Mouse (Mus musculus): Measurements from ENCODE around the gene Atp6v0a4. TPM values are rescaled to one million over a fixed set of nuclear protein-coding genes. Genes with fewer than 3 reads are reported as not detected.

The Atp6v0a4 gene
- polyA plus RNA-seq, 1 experiment = 12.1 TPM

- WGBS = 98% methylated on average over 5 of the region's 5 CpGs
- TF ChIP-seq CTCF (IDR thresholded peaks at IDR 0.05; ENCODE audit: insufficient read depth, low read length) = peak; percentile 14; the same call in 1 of the 2 replicates
- no peak for TF ChIP-seq POLR2A (IDR thresholded peaks at IDR 0.05; ENCODE audit: borderline replicate concordance, extremely low read depth, low read depth, low read length)
- H3K4me1 ChIP-seq (ENCODE audit: control insufficient read depth, insufficient read depth, low read length) = no peaks in the 10 kb centered on the region
- DNase-seq = no peak
- H3K4me3 ChIP-seq (replicated peaks; ENCODE audit: extremely low read depth, low read depth, low read length) = no peak overlapping the region
Measured at GRCm38 (mm10) chr6:38129883-38130282, 5.5 kb upstream of the Atp6v0a4 start.

GRCm38 (mm10) chr6:38128115-38128514 lies 3.7 kb upstream of the Atp6v0a4 start:
- H3K4me1 ChIP-seq (ENCODE audit: control insufficient read depth, insufficient read depth, low read length) = 0 out of 2 replicates have a peak, but pooled peaks cover 3% of the 10 kb centered on the region
- no peak for TF ChIP-seq CTCF (IDR thresholded peaks at IDR 0.05; ENCODE audit: insufficient read depth, low read length)
- DNase-seq = no peak
- no peak overlapping the region for H3K4me3 ChIP-seq (replicated peaks; ENCODE audit: extremely low read depth, low read depth, low read length)
- WGBS = 75% methylated on average over 14 of the region's 14 CpGs

GRCm38 (mm10) chr6:38125462-38125861 lies 1.1 kb upstream of the Atp6v0a4 start:
- no peak for DNase-seq
- 0 out of 2 replicates have a peak, but pooled peaks cover 5% of the 10 kb centered on the region for H3K4me1 ChIP-seq (ENCODE audit: control insufficient read depth, insufficient read depth, low read length)
- 91% methylated on average over 3 of the region's 3 CpGs for WGBS
- no peak overlapping the region for H3K4me3 ChIP-seq (replicated peaks; ENCODE audit: extremely low read depth, low read depth, low read length)
- no peak for TF ChIP-seq POLR2A (IDR thresholded peaks at IDR 0.05; ENCODE audit: borderline replicate concordance, extremely low read depth, low read depth, low read length)
- TF ChIP-seq CTCF (IDR thresholded peaks at IDR 0.05; ENCODE audit: insufficient read depth, low read length) = no peak

GRCm38 (mm10) chr6:38124882-38125281 lies 496 bp upstream of the Atp6v0a4 start:
- no peak for TF ChIP-seq POLR2A (IDR thresholded peaks at IDR 0.05; ENCODE audit: borderline replicate concordance, extremely low read depth, low read depth, low read length)
- no peak for TF ChIP-seq CTCF (IDR thresholded peaks at IDR 0.05; ENCODE audit: insufficient read depth, low read length)
- DNase-seq = no peak
- no peak overlapping the region for H3K4me3 ChIP-seq (replicated peaks; ENCODE audit: extremely low read depth, low read depth, low read length)
- 86% methylated on average over 5 of the region's 5 CpGs for WGBS
- 0 out of 2 replicates have a peak, but pooled peaks cover 5% of the 10 kb centered on the region for H3K4me1 ChIP-seq (ENCODE audit: control insufficient read depth, insufficient read depth, low read length)

GRCm38 (mm10) chr6:38123471-38124206 lies 747 bp downstream of the Atp6v0a4 start:
- WGBS = 69% methylated on average over 18 of the region's 18 CpGs
- Histone ChIP-seq H3K4me1 (ENCODE audit: control insufficient read depth, insufficient read depth, low read length) (0 out of 2 replicates have a peak, but pooled peaks cover 5% of the 10 kb centered on the region), H3K4me3 (replicated peaks; ENCODE audit: extremely low read depth, low read depth, low read length) (no peak overlapping the region)
- DNase-seq = no peak
- TF ChIP-seq POLR2A (IDR thresholded peaks at IDR 0.05; ENCODE audit: borderline replicate concordance, extremely low read depth, low read depth, low read length) (no peak), CTCF (IDR thresholded peaks at IDR 0.05; ENCODE audit: insufficient read depth, low read length) (no peak)

- H3K4me3 ChIP-seq (replicated peaks; ENCODE audit: extremely low read depth, low read depth, low read length) = no peak overlapping the region
- no peak for DNase-seq
- no peak for TF ChIP-seq POLR2A (IDR thresholded peaks at IDR 0.05; ENCODE audit: borderline replicate concordance, extremely low read depth, low read depth, low read length)
- TF ChIP-seq CTCF (IDR thresholded peaks at IDR 0.05; ENCODE audit: insufficient read depth, low read length) = no peak
- 0 out of 2 replicates have a peak, but pooled peaks cover 5% of the 10 kb centered on the region for H3K4me1 ChIP-seq (ENCODE audit: control insufficient read depth, insufficient read depth, low read length)
- WGBS = 64% methylated on average over 6 of the region's 6 CpGs
Measured at GRCm38 (mm10) chr6:38122791-38123190, 1.6 kb downstream of the Atp6v0a4 start.

- TF ChIP-seq CTCF (IDR thresholded peaks at IDR 0.05; ENCODE audit: insufficient read depth, low read length) (no peak), POLR2A (IDR thresholded peaks at IDR 0.05; ENCODE audit: borderline replicate concordance, extremely low read depth, low read depth, low read length) (no peak)
- 0 out of 2 replicates have a peak, but pooled peaks cover 5% of the 10 kb centered on the region for H3K4me1 ChIP-seq (ENCODE audit: control insufficient read depth, insufficient read depth, low read length)
- no peak overlapping the region for H3K4me3 ChIP-seq (replicated peaks; ENCODE audit: extremely low read depth, low read depth, low read length)
- no peak for DNase-seq
- 78% methylated on average over 5 of the region's 5 CpGs for WGBS
Measured at GRCm38 (mm10) chr6:38121843-38122242, 2.5 kb downstream of the Atp6v0a4 start.

- TF ChIP-seq CTCF (IDR thresholded peaks at IDR 0.05; ENCODE audit: insufficient read depth, low read length) (no peak), POLR2A (IDR thresholded peaks at IDR 0.05; ENCODE audit: borderline replicate concordance, extremely low read depth, low read depth, low read length) (no peak)
- no peak for DNase-seq
- WGBS = 46% methylated on average over 9 of the region's 9 CpGs
- Histone ChIP-seq H3K4me1 (ENCODE audit: control insufficient read depth, insufficient read depth, low read length) (0 out of 2 replicates have a peak, but pooled peaks cover 5% of the 10 kb centered on the region), H3K4me3 (replicated peaks; ENCODE audit: extremely low read depth, low read depth, low read length) (no peak overlapping the region)
Measured at GRCm38 (mm10) chr6:38120681-38121371, 3.6 kb downstream of the Atp6v0a4 start.

- DNase-seq = no peak
- WGBS = 54% methylated on average over 6 of the region's 6 CpGs
- Histone ChIP-seq H3K4me3 (replicated peaks; ENCODE audit: extremely low read depth, low read depth, low read length) (no peak overlapping the region), H3K4me1 (ENCODE audit: control insufficient read depth, insufficient read depth, low read length) (0 out of 2 replicates have a peak, but pooled peaks cover 3% of the 10 kb centered on the region)
- TF ChIP-seq POLR2A (IDR thresholded peaks at IDR 0.05; ENCODE audit: borderline replicate concordance, extremely low read depth, low read depth, low read length) (no peak), CTCF (IDR thresholded peaks at IDR 0.05; ENCODE audit: insufficient read depth, low read length) (no peak)
Measured at GRCm38 (mm10) chr6:38118341-38118740, 6.0 kb downstream of the Atp6v0a4 start.

Data from lung, adult 2 months (tissue).